18 mouse cellular contexts compared by ENCODE assay signal in genomic region chr4:31909086-31909673, GRCm38 (mm10). TPM values are rescaled to one million over a fixed set of nuclear protein-coding genes. Genes with fewer than 3 reads are reported as not detected.
DNase-seq lines count a peak whose midpoint lies in the region; ATAC-seq and TF ChIP-seq lines count a peak whose summit lies in the region.
"Had no signal": no experiment of that assay in that cellular context is flagged by ENCODE, and none has a peak within 500 bp of the region (broad histone marks: within the 10 kb centered on the region; RNA-seq: fewer than 3 reads in every experiment).

No protein-coding gene starts in this region.

- DNase-seq in kidney, postnatal 25 days = no peak
- peak; percentile 15 for DNase-seq in kidney, postnatal 0 days (ENCODE audit: low spot score)
- no peak for DNase-seq in kidney, adult 8-10 months
- peak; percentile 36 for DNase-seq in mesoderm, embryonic 11.5 days (ENCODE audit: low read depth, low spot score)
- no peak for DNase-seq in adrenal gland, postnatal 4 days (ENCODE audit: low spot score in 2 of 2)
- DNase-seq: adrenal gland, adult 2 months; adrenal gland, postnatal 10 days; adrenal gland, postnatal 25 days; cerebellum, adult 11-12 months; cerebellum, adult 2 months; cerebellum, adult 9-10 months; cerebellum, postnatal 10 days; cerebellum, postnatal 25 days had no signal

- no peaks in the 10 kb centered on the region for H3K9me3 ChIP-seq in kidney, embryonic 15.5 days (replicated peaks)
- H3K9me3 ChIP-seq in kidney, postnatal 0 days (replicated peaks; ENCODE audit: low read length) = no peaks in the 10 kb centered on the region
- H3K9me3 ChIP-seq: embryonic facial prominence, embryonic 10.5 days; embryonic facial prominence, embryonic 12.5 days; forebrain, embryonic 13.5 days; forebrain, embryonic 15.5 days had no signal

- no peak overlapping the region for H3K4me3 ChIP-seq in kidney, embryonic 15.5 days (replicated peaks)
- no peak overlapping the region for H3K4me3 ChIP-seq in kidney, postnatal 0 days (replicated peaks; ENCODE audit: low read depth, low read length)
- H3K4me3 ChIP-seq: embryonic facial prominence, embryonic 10.5 days; embryonic facial prominence, embryonic 12.5 days; forebrain, embryonic 13.5 days; forebrain, embryonic 15.5 days had no signal

- no peak overlapping the region for H3K27ac ChIP-seq in kidney, embryonic 15.5 days
- H3K27ac ChIP-seq in kidney, postnatal 0 days = no peak overlapping the region
- H3K27ac ChIP-seq: embryonic facial prominence, embryonic 10.5 days; embryonic facial prominence, embryonic 12.5 days; forebrain, embryonic 13.5 days; forebrain, embryonic 15.5 days had no signal

- no peaks in the 10 kb centered on the region for H3K36me3 ChIP-seq in kidney, embryonic 15.5 days
- H3K36me3 ChIP-seq in kidney, postnatal 0 days (ENCODE audit: insufficient read depth, low read length) = no peaks in the 10 kb centered on the region
- H3K36me3 ChIP-seq: embryonic facial prominence, embryonic 10.5 days; embryonic facial prominence, embryonic 12.5 days; forebrain, embryonic 15.5 days had no signal

- WGBS in kidney, embryonic 15.5 days = 32% methylated on average over 8 of the region's 8 CpGs
- 29% methylated on average over 8 of the region's 8 CpGs for WGBS in kidney, postnatal 0 days

- peak; percentile 70; the same call in 1 of the 2 replicates for ATAC-seq in kidney, embryonic 15.5 days (replicated peaks; ENCODE audit: low FRiP score)
- ATAC-seq in kidney, postnatal 0 days (replicated peaks; ENCODE audit: low FRiP score, low read depth) = no peak
- ATAC-seq: forebrain, embryonic 13.5 days; forebrain, embryonic 15.5 days had no signal

- no peak overlapping the region for H3K4me2 ChIP-seq in kidney, embryonic 15.5 days
- H3K4me2 ChIP-seq in kidney, postnatal 0 days (ENCODE audit: low read length) = no peak overlapping the region
- H3K4me2 ChIP-seq: embryonic facial prominence, embryonic 12.5 days; forebrain, embryonic 13.5 days; forebrain, embryonic 15.5 days had no signal

- H3K4me1 ChIP-seq in kidney, embryonic 15.5 days = no peaks in the 10 kb centered on the region
- no peaks in the 10 kb centered on the region for H3K4me1 ChIP-seq in kidney, postnatal 0 days (replicated peaks; ENCODE audit: insufficient read depth, low read length)
- H3K4me1 ChIP-seq: embryonic facial prominence, embryonic 12.5 days; forebrain, embryonic 13.5 days; forebrain, embryonic 15.5 days had no signal

- H3K27me3 ChIP-seq in kidney, embryonic 15.5 days = no peaks in the 10 kb centered on the region
- no peaks in the 10 kb centered on the region for H3K27me3 ChIP-seq in kidney, postnatal 0 days (ENCODE audit: insufficient read depth, low read length)
- H3K27me3 ChIP-seq: embryonic facial prominence, embryonic 12.5 days; forebrain, embryonic 13.5 days; forebrain, embryonic 15.5 days had no signal

- no peak overlapping the region for H3K9ac ChIP-seq in kidney, embryonic 15.5 days
- no peak overlapping the region for H3K9ac ChIP-seq in kidney, postnatal 0 days (ENCODE audit: low read depth, low read length)
- H3K9ac ChIP-seq: embryonic facial prominence, embryonic 12.5 days; forebrain, embryonic 13.5 days; forebrain, embryonic 15.5 days had no signal

- no peak for TF ChIP-seq CTCF in kidney, postnatal 0 days (IDR thresholded peaks at IDR 0.05; ENCODE audit: low read depth)

RNA-seq across cellular contexts. Expression of gene Map3k7, which starts 54.7 kb away (rescaled TPM):
- polyA plus RNA-seq in kidney, embryonic 15.5 days (2015; fragmentation: Nextera tagmentation; extraction: Ambion mirVana) = 32.7 and 35.4 TPM in 2 replicates
- 20.7 and 21.8 TPM in 2 replicates for polyA plus RNA-seq in kidney, postnatal 0 days (2015; fragmentation: Nextera tagmentation; extraction: Ambion mirVana)
- total RNA-seq in adrenal gland, postnatal 4 days (2021) = 10 to 100 TPM; 47.8 to 55.2 TPM

Comparison
In these comparisons a context has a peak if more than half of its experiments do, and no peak if none do; other contexts are left out.
1. DNase-seq: peak in kidney, postnatal 0 days (single experiment) and mesoderm, embryonic 11.5 days (single experiment); none in kidney, postnatal 25 days (0 of 2), kidney, adult 8-10 months (0 of 2) and adrenal gland, postnatal 4 days (0 of 2).